Mouse (Mus musculus) megakaryocyte, embryonic 14.5 days (primary cell): ENCODE results near the gene Map10. TPM values are rescaled to one million over a fixed set of nuclear protein-coding genes. Genes with fewer than 3 reads are reported as not detected.

Experiments
- H3K27me3 ChIP-seq: replicated peaks from 2 replicates; pipeline ENCODE3; 2012; ENCODE audit warnings: inconsistent platforms
- H3K36me3 ChIP-seq: replicated peaks from 2 replicates; pipeline ENCODE3; 2012; ENCODE audit warnings: low read length, inconsistent platforms, mixed read lengths
- H3K4me1 ChIP-seq: 2 replicates; pipeline ENCODE4 v1.6.1; 2012; ENCODE audit warnings: inconsistent platforms
- H3K4me3 ChIP-seq: replicated peaks from 2 replicates; pipeline ENCODE3; 2012; ENCODE audit warnings: moderate library complexity, mild to moderate bottlenecking, inconsistent platforms
- H3K9me3 ChIP-seq: 2 replicates; pipeline ENCODE4 v1.6.1; 2012; ENCODE audit warnings: inconsistent platforms
- FLI1 ChIP-seq: IDR thresholded peaks from 2 replicates; pipeline ENCODE4 v1.6.1; 2012; ENCODE audit warnings: low read length, inconsistent platforms, mixed read lengths
- GATA1 ChIP-seq: IDR thresholded peaks from 3 replicates; pipeline ENCODE4 v1.6.1; 2012; ENCODE audit warnings: mixed read lengths, low read length, inconsistent platforms, borderline replicate concordance
- polyA plus RNA-seq: library from polyadenylated mRNA; stranded (reverse); fragments of >175 nt; gene quantifications from 2 replicates; pipeline ENCODE4 v1.2.3, GENCODE M21; 2012; ENCODE audit warnings: low replicate concordance; ENCODE audit not compliant: insufficient read depth

The Map10 gene
- polyA plus RNA-seq, 1 experiment, result not detected

GRCm38 (mm10) chr8:125669159-125669699 lies 389 bp upstream of the Map10 start:
- H3K9me3 ChIP-seq, result peaks cover 29% of the 10 kb centered on the region
- H3K27me3 ChIP-seq, result peaks cover 22% of the 10 kb centered on the region
- no peak for TF ChIP-seq GATA1
- TF ChIP-seq FLI1, result no peak
- H3K4me3 ChIP-seq, result peak overlapping the region; percentile 35
- H3K4me1 ChIP-seq, result peaks cover 7% of the 10 kb centered on the region; the same call in 1 of the 2 replicates
- no peaks in the 10 kb centered on the region for H3K36me3 ChIP-seq

DNA sequence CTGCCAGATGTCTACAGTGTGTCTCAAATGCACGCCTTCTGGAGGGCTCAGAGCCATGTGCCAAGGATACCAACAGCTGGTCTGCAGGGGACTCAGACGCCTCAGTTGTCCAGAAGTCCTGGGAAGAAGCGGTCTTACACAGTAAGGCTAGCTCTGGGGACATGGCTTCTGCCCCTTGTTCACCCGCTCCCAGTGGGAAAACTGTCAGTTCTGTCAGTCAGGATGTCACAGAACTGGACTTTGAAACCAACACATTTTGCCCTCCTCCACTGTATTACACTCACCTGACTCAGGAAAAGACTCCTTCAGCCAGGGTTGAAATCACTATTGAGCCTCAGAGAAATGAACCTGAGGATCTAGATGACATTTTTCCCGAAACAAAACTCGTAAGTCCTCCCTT lies 802 bp downstream of the Map10 start:
- H3K4me3 ChIP-seq, result peak overlapping the region; percentile 86
- peaks cover 7% of the 10 kb centered on the region; the same call in 1 of the 2 replicates for H3K4me1 ChIP-seq
- peaks cover 22% of the 10 kb centered on the region for H3K27me3 ChIP-seq
- TF ChIP-seq GATA1, result no peak
- TF ChIP-seq FLI1, result no peak
- H3K36me3 ChIP-seq, result no peaks in the 10 kb centered on the region
- peaks cover 29% of the 10 kb centered on the region for H3K9me3 ChIP-seq

GRCm38 (mm10) chr8:125670906-125671305 lies 1.3 kb downstream of the Map10 start:
- Histone ChIP-seq H3K4me3 (no peak overlapping the region), H3K36me3 (no peaks in the 10 kb centered on the region), H3K27me3 (peaks cover 22% of the 10 kb centered on the region), H3K4me1 (peaks cover 7% of the 10 kb centered on the region; the same call in 1 of the 2 replicates), H3K9me3 (peaks cover 29% of the 10 kb centered on the region)
- TF ChIP-seq FLI1 (no peak), GATA1 (no peak)

- H3K36me3 ChIP-seq, result no peaks in the 10 kb centered on the region
- no peak for TF ChIP-seq FLI1
- no peak for TF ChIP-seq GATA1
- no peak overlapping the region for H3K4me3 ChIP-seq
- H3K4me1 ChIP-seq, result peaks cover 7% of the 10 kb centered on the region; the same call in 1 of the 2 replicates
- H3K27me3 ChIP-seq, result peaks cover 21% of the 10 kb centered on the region
- peaks cover 29% of the 10 kb centered on the region for H3K9me3 ChIP-seq
These were observed 1.8 kb downstream of the Map10 start for GRCm38 (mm10) chr8:125671371-125671770.

GRCm38 (mm10) chr8:125675796-125676195 lies 6.2 kb downstream of the Map10 start:
- H3K4me1 ChIP-seq, result no peaks in the 10 kb centered on the region
- no peaks in the 10 kb centered on the region for H3K36me3 ChIP-seq
- H3K27me3 ChIP-seq, result peaks cover 6% of the 10 kb centered on the region
- no peak overlapping the region for H3K4me3 ChIP-seq
- TF ChIP-seq GATA1, result no peak
- no peak for TF ChIP-seq FLI1
- peaks cover 15% of the 10 kb centered on the region for H3K9me3 ChIP-seq

GRCm38 (mm10) chr8:125677484-125677883 lies 7.9 kb downstream of the Map10 start:
- Histone ChIP-seq H3K4me3 (no peak overlapping the region), H3K27me3 (peaks cover 4% of the 10 kb centered on the region), H3K36me3 (no peaks in the 10 kb centered on the region), H3K9me3 (peaks cover 3% of the 10 kb centered on the region), H3K4me1 (no peaks in the 10 kb centered on the region)
- TF ChIP-seq FLI1 (no peak), GATA1 (no peak)

DNA sequence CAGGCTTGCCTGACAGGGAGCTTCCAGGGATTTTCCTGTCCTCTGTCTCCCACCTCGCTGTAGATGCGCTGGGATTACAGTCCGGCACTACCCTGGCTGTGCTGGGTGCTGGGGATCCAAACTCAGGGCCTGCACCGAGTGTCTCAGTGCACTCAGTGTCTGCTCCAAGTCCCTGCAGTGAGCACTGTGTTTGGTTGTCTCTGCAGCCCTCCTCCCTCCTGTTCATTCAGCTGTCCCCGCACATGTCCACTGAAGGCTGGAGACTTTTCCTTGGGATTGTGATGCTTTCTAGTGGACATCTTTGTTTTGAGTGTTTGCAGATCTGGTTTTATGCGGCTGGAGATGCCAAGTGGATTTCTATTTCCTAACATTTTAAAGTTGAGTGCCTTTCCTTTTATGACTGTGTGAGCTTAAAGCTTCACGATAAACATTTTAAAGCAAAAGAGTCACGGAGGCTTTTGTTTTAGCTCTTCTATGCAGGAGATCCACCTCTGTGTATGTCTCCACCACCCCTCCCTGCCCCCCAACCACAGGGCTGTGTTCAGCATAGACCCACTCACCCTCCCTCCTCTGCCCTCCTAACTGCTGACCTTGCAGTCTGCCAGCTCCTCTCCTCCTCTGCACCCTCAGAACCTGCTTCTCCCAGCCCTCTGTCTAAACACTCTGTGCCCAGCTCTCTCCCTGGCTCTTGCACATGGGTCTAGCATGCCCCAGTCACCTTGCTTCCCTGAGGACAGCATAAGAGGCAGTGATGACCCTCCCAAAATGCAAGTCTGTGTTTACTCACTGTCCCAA lies 9.4 kb downstream of the Map10 start:
- TF ChIP-seq GATA1 (no peak), FLI1 (no peak)
- H3K4me3 ChIP-seq, result no peak overlapping the region
- H3K9me3 ChIP-seq, result peaks cover 3% of the 10 kb centered on the region

DNA sequence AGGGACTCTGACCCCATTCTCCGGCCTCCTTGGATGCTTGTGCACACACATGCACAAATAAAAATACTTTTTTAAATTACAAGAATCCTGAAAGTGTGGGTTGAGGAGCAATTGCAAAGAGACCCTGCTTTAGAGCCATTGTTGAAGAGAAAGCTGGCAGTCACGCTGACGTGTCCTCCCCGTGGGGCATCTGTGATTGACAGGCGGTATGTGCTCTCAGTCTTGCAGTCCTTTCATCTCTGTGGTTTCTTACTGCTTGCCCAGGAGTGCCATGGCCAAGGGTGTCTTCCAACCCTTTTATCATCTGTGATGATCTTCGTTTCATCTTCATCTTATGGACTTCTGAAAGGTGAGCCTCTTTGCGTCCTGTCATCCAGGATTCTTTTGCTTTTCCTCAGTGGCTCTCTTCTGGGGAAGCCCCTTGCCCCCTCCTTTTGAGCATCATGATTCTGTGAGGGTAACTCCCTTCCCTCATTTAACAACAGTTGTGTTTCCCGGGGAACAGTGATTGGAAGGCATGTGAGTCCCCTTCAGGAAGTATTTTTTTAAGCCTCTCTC lies 11.3 kb downstream of the Map10 start:
- Histone ChIP-seq H3K4me1 (no peaks in the 10 kb centered on the region), H3K27me3 (peaks cover 4% of the 10 kb centered on the region), H3K4me3 (no peak overlapping the region), H3K9me3 (peaks cover 6% of the 10 kb centered on the region), H3K36me3 (no peaks in the 10 kb centered on the region)
- no peak for TF ChIP-seq GATA1
- no peak for TF ChIP-seq FLI1

More for the DNA sequence above, 9.4 kb downstream of the Map10 start:
- H3K36me3 ChIP-seq, result no peaks in the 10 kb centered on the region
- H3K4me1 ChIP-seq, result no peaks in the 10 kb centered on the region
- peaks cover 4% of the 10 kb centered on the region for H3K27me3 ChIP-seq

DNA sequence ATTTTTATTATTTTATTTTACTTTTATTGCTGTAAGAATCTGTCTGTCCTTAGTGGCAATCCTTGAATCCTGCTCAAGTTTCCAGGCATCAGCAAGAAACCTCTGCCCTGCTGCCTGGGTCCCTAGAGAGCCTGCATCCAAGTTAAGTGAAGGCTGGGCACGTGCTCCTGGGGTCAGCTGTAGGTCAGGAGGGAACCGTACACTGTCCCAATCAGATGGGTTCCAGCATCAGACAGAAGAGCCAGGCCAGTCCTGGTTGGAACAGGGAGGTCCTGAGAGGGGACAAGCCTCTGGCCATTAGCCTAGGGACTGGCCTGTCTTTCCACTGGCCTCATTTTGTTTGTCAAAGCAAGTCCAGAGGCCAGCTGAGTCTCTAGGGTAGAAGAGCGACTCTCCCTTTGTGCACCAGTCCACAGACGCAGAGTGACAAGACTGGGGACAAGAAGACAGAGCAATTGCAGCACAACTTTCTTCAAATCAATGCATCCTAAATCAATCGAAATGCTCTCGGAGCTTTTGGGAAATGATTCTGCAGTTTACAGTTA lies 15.7 kb downstream of the Map10 start:
- TF ChIP-seq FLI1 (no peak), GATA1 (no peak)
- Histone ChIP-seq H3K36me3 (no peaks in the 10 kb centered on the region), H3K9me3 (0 out of 2 replicates have a peak, but pooled peaks cover 3% of the 10 kb centered on the region), H3K4me3 (no peak overlapping the region), H3K27me3 (peaks cover 3% of the 10 kb centered on the region), H3K4me1 (no peaks in the 10 kb centered on the region)

GRCm38 (mm10) chr8:125686221-125686865 lies 16.7 kb downstream of the Map10 start:
- Histone ChIP-seq H3K4me1 (no peaks in the 10 kb centered on the region), H3K27me3 (peaks cover 3% of the 10 kb centered on the region), H3K9me3 (0 out of 2 replicates have a peak, but pooled peaks cover 3% of the 10 kb centered on the region), H3K36me3 (no peaks in the 10 kb centered on the region), H3K4me3 (no peak overlapping the region)
- TF ChIP-seq GATA1, result no peak
- no peak for TF ChIP-seq FLI1
